Mouse (Mus musculus) brain, embryonic 14.5 days (tissue): ENCODE data around the gene Sipa1l2. TPM values are rescaled to one million over a fixed set of nuclear protein-coding genes. Genes with fewer than 3 reads are reported as not detected.
A peak's percentile ranks its signal among the peaks of the same experiment; 100 is the strongest.

Experiments used
- DNase-seq: peaks from one replicate; pipeline ENCODE4 v3.0.0-alpha.2; 2011; ENCODE audit warnings: low read depth
- CTCF ChIP-seq: fragments of 200-500 bp; IDR thresholded peaks from 2 replicates; pipeline ENCODE4 v1.5.1; 2012; ENCODE audit warnings: inconsistent platforms, mild to moderate bottlenecking, moderate library complexity, borderline replicate concordance; ENCODE audit not compliant: insufficient read depth, insufficient read length; ENCODE audit errors: extremely low read depth
- POLR2A ChIP-seq: fragments of 200-500 bp; IDR thresholded peaks from 2 replicates; pipeline ENCODE4 v1.6.1; 2012; ENCODE audit warnings: mild to moderate bottlenecking, inconsistent platforms, borderline replicate concordance; ENCODE audit not compliant: poor library complexity, insufficient read depth, insufficient read length, severe bottlenecking; ENCODE audit errors: extremely low read depth
- polyA plus RNA-seq: library from polyadenylated mRNA; depleted of rRNA; stranded (reverse); fragments of >200 nt; gene quantifications from 2 replicates; pipeline ENCODE4 v1.2.3, GENCODE M21; 2012; rRNA removed

Gene Sipa1l2
- polyA plus RNA-seq, 1 experiment = 52.0 TPM

DNA sequence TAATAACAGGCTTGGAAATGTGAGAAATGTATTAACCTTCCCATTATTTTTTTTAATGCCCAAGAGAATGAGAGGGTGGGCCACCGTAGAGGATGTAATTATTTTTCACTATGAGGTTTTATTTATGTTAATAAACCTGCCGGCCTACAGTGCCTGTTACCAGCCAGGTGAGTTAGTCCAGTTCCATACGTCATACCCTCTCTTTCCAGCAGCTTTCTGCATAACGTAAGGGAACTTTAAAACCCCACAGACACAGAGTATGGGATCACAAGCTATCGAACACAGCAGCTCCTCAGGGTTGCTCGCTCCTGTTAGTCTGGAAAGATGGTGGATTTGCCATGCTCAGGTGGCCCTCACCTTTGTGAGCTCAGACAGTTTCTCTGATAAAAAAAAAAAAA, 193.2 kb downstream of the Sipa1l2 start:
- no peak for TF ChIP-seq CTCF
- TF ChIP-seq POLR2A = no peak
- no peak for DNase-seq

DNA sequence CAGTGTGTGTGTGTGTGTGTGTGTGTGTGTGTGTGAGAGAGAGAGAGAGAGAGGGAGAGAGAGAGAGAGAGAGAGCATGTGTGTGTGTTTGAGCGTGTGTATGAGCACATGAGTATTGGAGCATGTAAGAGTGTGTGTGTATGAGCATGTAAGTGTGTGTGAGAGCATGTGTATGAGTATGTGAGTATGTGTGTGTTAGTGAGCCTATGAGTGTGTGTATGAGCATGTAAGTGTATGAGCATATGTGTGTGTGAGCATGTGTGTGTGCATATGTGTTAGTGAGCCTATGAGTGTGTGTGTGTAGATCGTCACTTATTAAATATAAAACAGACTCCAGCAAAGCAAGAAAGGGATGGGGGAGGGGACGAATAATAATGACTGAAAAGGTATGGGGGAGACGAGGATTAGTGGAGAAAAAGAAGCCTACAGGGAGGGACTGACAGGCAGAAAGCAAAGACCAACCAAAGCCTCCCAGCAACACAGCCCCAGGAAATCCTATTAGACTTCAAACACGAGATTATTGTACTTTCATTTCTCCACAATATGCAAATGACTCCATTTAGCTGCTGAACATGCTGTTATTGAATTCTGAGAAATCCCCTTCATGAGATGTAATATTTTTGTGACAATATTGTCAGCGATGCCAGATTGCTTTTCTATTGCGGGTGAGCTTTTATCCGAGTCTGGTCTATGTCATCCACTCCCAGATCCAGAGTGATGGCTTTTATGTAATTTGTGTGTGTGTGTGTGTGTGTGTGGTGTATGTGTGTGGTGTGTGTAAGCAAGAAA, 193.8 kb downstream of the Sipa1l2 start:
- DNase-seq = peak; percentile 86
- TF ChIP-seq POLR2A (no peak), CTCF (no peak)

DNA sequence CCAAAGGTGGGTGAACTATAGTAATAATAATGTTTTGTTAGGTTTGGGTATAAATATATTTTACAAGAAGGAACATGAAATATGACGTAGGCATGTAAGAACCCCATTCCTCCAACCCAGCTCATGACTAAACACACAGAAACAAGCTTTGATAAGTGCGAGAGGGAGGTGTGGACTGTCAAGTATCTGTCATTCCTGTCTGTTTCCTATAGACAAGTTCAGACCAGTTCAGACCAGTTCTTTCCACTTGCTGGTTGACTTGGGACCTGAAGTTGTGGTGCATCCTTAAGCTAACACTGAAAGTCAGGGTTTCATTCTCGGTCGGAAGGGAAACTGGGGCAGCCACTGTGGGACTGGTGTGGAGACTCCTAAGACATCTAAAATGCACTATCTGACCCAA, 197.0 kb downstream of the Sipa1l2 start:
- TF ChIP-seq POLR2A (no peak), CTCF (no peak)
- no peak for DNase-seq

DNA sequence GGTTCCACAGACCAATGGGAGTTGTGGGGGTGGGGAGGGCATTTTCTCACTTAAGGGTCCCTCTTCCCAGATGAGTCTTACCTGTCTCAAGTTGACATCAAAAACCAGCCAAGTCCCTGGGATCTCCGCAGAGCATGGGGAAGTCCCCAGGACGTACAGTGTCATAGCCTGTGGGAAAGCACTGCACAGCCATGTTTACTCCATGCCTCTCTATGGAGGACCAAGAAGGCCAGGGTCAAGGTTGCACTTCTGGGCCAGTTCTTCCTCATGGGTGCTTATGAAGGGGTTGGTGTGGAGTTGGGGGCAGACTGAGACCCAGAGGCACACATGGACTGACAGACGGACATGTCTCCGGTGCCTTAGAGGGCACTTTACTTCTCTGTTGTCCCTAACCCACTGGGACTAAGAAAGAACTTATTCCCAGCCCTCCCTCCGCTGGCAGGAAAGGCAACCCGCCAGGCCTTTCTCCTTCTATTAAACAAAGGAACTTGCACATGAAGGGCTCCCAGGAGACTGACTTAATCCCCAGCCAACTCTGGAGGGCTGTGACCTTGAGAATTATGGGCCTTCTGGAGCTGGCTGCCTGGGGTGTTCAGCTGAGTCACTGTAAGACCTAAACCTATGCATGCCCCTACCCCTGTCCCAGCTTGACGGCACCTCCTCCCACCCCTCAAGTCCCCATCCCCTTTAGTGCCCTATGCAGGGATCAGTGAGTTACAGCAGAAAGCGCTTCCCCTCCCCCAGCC, 199.9 kb downstream of the Sipa1l2 start:
- peak; percentile 61 for DNase-seq
- TF ChIP-seq CTCF (no peak), POLR2A (no peak)

DNA sequence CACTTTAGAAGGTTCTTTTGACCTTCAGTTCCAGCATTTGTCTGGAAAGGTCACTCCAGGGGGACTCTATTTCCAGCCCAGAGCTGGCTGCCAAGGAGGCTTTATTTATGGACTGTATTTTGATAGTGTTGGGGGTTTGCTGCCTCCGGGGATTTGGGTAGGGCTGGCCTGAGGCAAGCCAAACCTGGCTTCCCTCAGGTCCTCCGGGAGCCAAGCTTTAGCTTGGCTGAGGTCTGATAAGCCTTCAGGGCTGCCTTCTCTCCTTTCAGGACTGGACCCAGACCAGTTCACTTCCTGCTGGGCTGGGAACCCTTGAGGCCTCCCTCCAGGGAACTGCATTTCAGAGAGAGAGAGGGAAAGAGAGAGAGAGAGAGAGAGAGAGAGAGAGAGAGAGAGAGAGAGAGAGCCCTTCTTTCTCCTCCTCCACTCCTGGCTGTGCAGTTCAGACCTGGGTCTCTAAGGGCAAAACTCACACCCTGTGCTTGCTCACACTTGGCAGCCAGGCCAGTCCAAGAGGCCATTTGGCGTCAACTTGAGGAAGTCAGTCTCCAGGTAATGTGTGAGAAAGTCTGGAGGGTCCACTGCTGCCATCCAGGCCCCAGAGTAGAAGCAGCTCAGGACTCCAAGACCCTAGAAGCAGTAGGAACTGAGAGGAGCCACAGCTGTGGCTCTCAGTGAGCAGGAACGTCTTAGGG, 201.1 kb downstream of the Sipa1l2 start:
- TF ChIP-seq POLR2A = no peak
- no peak for TF ChIP-seq CTCF
- no peak for DNase-seq

Other genes with a start within 250 kb of the Sipa1l2 start
- 5.1 and 5.8 TPM in 2 replicates for gene Map10, start 100.0 kb upstream of the Sipa1l2 start, polyA plus RNA-seq
- 27.9 and 30.4 TPM in 2 replicates for gene Ntpcr, start 160.2 kb upstream of the Sipa1l2 start, polyA plus RNA-seq